10 mouse cellular contexts compared by ENCODE assay signal in the genomic region with DNA sequence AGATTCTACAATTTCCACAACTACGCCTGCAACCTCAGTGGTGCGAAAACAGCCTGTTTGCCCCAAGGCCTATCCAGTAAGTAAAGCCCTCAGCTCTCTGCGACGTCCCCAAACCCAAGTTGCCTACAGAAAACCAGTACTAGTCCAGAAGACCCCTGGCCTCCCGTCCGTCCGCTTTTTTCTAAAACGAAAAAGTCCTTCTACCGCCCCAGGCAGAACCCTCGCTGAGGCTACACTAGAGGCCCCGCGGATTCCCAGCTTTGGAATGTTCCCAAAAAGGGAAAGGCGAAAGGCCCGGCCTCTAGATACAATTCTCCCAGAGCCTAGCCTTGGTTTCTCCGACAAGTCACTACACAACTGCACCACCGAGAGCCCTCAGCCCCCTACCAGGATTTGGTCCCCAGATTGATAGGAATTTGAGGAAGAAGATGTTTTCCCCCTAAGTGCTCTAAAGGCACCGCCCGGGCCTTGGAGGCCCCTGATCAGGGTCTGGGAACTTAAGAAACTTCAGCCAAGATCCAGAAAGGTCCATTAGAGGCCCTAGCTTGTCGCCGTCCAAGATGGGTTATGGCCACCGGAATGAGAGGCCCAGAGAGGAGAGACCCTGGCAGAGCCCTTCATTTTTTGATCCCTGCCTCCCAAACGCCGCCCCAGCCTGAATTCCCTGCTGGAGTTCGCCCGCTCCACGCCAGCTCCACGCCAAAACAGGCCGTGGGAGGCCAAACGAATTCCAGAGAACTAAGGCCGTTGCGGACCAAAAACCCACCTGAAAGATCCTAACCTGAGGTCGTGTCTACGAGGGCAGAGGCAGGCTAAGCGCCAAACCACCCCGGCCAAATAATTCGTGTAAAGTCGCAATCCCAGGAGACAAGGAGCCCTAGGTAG. TPM values are rescaled to one million over a fixed set of nuclear protein-coding genes. Genes with fewer than 3 reads are reported as not detected.
DNase-seq lines count a peak whose midpoint lies in the region; ATAC-seq and TF ChIP-seq lines count a peak whose summit lies in the region.
"Had no signal": no experiment of that assay in that cellular context is flagged by ENCODE, and none has a peak within 500 bp of the region (broad histone marks: within the 10 kb centered on the region; RNA-seq: fewer than 3 reads in every experiment).

No protein-coding gene starts in this region.

- WGBS in kidney, embryonic 16.5 days, result 1% methylated on average over 37 of the region's 37 CpGs
- 1% methylated on average over 37 of the region's 37 CpGs for WGBS in embryonic facial prominence, embryonic 11.5 days
- 2% methylated on average over 37 of the region's 37 CpGs for WGBS in hindbrain, postnatal 0 days
- WGBS in neural tube, embryonic 13.5 days, result under 1% methylated on average over 37 of the region's 37 CpGs

- no peak overlapping the region for H3K27ac ChIP-seq in kidney, embryonic 16.5 days (ENCODE audit: low read length)
- no peak overlapping the region for H3K27ac ChIP-seq in embryonic facial prominence, embryonic 11.5 days (replicated peaks; ENCODE audit: low read depth, low read length)
- no peak overlapping the region for H3K27ac ChIP-seq in hindbrain, postnatal 0 days
- H3K27ac ChIP-seq in neural tube, embryonic 13.5 days (replicated peaks), result no peak overlapping the region

- peaks cover 19% of the 10 kb centered on the region for H3K4me1 ChIP-seq in kidney, embryonic 16.5 days (ENCODE audit: insufficient read depth, low read length)
- peaks cover 5% of the 10 kb centered on the region; the same call in 1 of the 2 replicates for H3K4me1 ChIP-seq in embryonic facial prominence, embryonic 11.5 days (ENCODE audit: control insufficient read depth, insufficient read depth, low read length)
- H3K4me1 ChIP-seq in hindbrain, postnatal 0 days (ENCODE audit: insufficient read depth, low read length), result no peaks in the 10 kb centered on the region
- peaks cover 26% of the 10 kb centered on the region for H3K4me1 ChIP-seq in neural tube, embryonic 13.5 days (replicated peaks)

- DNase-seq in kidney, adult 9 months, result peak; percentile 29
- peak; percentile 34 for DNase-seq in R1 (ENCODE audit: low read depth, low spot score)
- peak; percentile 54 for DNase-seq in embryonic facial prominence, embryonic 11.5 days (ENCODE audit: low spot score)
- DNase-seq in hindbrain, postnatal 0 days (ENCODE audit: low spot score), result peak; percentile 23

- peaks cover 100% of the 10 kb centered on the region for H3K27me3 ChIP-seq in kidney, embryonic 16.5 days (ENCODE audit: insufficient read depth, low read length)
- H3K27me3 ChIP-seq in embryonic facial prominence, embryonic 11.5 days (ENCODE audit: control insufficient read depth, insufficient read depth, low read length), result peaks cover 91% of the 10 kb centered on the region
- peaks cover 77% of the 10 kb centered on the region for H3K27me3 ChIP-seq in hindbrain, postnatal 0 days (ENCODE audit: insufficient read depth, low read length)
- H3K27me3 ChIP-seq in neural tube, embryonic 13.5 days, result peaks cover 100% of the 10 kb centered on the region

- H3K9ac ChIP-seq in kidney, embryonic 16.5 days (replicated peaks; ENCODE audit: low read length), result no peak overlapping the region
- peak overlapping the region; percentile 28; the same call in 1 of the 2 replicates for H3K9ac ChIP-seq in embryonic facial prominence, embryonic 11.5 days (replicated peaks; ENCODE audit: low read length)
- H3K9ac ChIP-seq in hindbrain, postnatal 0 days (replicated peaks; ENCODE audit: low read length), result no peak overlapping the region
- H3K9ac ChIP-seq in neural tube, embryonic 13.5 days, result no peak overlapping the region

- no peak for ATAC-seq in kidney, embryonic 16.5 days (ENCODE audit: low FRiP score, low TSS enrichment)
- no peak for ATAC-seq in embryonic facial prominence, embryonic 11.5 days (replicated peaks; ENCODE audit: insufficient number of reproducible peaks, low FRiP score, low TSS enrichment, low read depth)
- ATAC-seq in hindbrain, postnatal 0 days, result no peak
- no peak for ATAC-seq in neural tube, embryonic 13.5 days (ENCODE audit: low read depth)
- no peak for ATAC-seq in activated CD4-positive, CD25-positive, alpha-beta regulatory T cell, adult 4 months
- no peak for ATAC-seq in inflammation-experienced regulatory T-cells, adult 6 months

- H3K9me3 ChIP-seq in kidney, embryonic 16.5 days (ENCODE audit: low read length), result no peaks in the 10 kb centered on the region
- H3K9me3 ChIP-seq in embryonic facial prominence, embryonic 11.5 days (replicated peaks; ENCODE audit: control insufficient read depth, low read length), result no peaks in the 10 kb centered on the region
- no peaks in the 10 kb centered on the region for H3K9me3 ChIP-seq in hindbrain, postnatal 0 days (ENCODE audit: low read length)
- H3K9me3 ChIP-seq in neural tube, embryonic 13.5 days, result no peaks in the 10 kb centered on the region

- H3K4me2 ChIP-seq in kidney, embryonic 16.5 days (replicated peaks; ENCODE audit: low read depth, low read length), result no peak overlapping the region
- H3K4me2 ChIP-seq in embryonic facial prominence, embryonic 11.5 days (ENCODE audit: low read depth, low read length), result peak overlapping the region; percentile 78
- H3K4me2 ChIP-seq in hindbrain, postnatal 0 days (ENCODE audit: low read depth, low read length), result no peak overlapping the region; the same call in 1 of the 2 replicates
- H3K4me2 ChIP-seq in neural tube, embryonic 13.5 days, result 0 out of 2 replicates have a peak overlapping the region, but pooled peaks have one; percentile 46

- no peak overlapping the region for H3K4me3 ChIP-seq in kidney, embryonic 16.5 days (ENCODE audit: low read length)
- H3K4me3 ChIP-seq in embryonic facial prominence, embryonic 11.5 days (ENCODE audit: low read depth, low read length), result peak overlapping the region; percentile 34
- peak overlapping the region; percentile 25 for H3K4me3 ChIP-seq in hindbrain, postnatal 0 days (ENCODE audit: low read length)
- peak overlapping the region; percentile 24; the same call in 1 of the 2 replicates for H3K4me3 ChIP-seq in neural tube, embryonic 13.5 days

- TF ChIP-seq CTCF in hindbrain, postnatal 0 days (IDR thresholded peaks at IDR 0.05; ENCODE audit: low read depth), result no peak

- H3K36me3 ChIP-seq in kidney, embryonic 16.5 days (ENCODE audit: insufficient read depth, low read length), result no peaks in the 10 kb centered on the region
- H3K36me3 ChIP-seq in embryonic facial prominence, embryonic 11.5 days (replicated peaks; ENCODE audit: control insufficient read depth, insufficient read depth, low read depth, low read length), result no peaks in the 10 kb centered on the region
- H3K36me3 ChIP-seq in hindbrain, postnatal 0 days (ENCODE audit: insufficient read depth, low read length), result no peaks in the 10 kb centered on the region
- H3K36me3 ChIP-seq in neural tube, embryonic 13.5 days, result no peaks in the 10 kb centered on the region

RNA-seq across cellular contexts. Expression of a gene that starts 1.2 kb away (rescaled TPM):
- polyA plus RNA-seq in kidney, embryonic 16.5 days (2015; fragmentation: Nextera tagmentation; extraction: Ambion mirVana), result not detected in 2 replicates
- 1.0 and 1.4 TPM in 2 replicates for polyA plus RNA-seq in embryonic facial prominence, embryonic 11.5 days (2014; fragmentation: Nextera tagmentation; extraction: Ambion mirVana)
- total RNA-seq in hindbrain, postnatal 0 days (2014; rRNA removed), result 3.3 and 4.5 TPM in 2 replicates
- polyA plus RNA-seq in hindbrain, postnatal 0 days (2015; fragmentation: Nextera tagmentation; extraction: Ambion mirVana), result 3.9 and 4.3 TPM in 2 replicates
- polyA plus RNA-seq in neural tube, embryonic 13.5 days (2015; fragmentation: Nextera tagmentation; extraction: Ambion mirVana), result 1.6 and 2.0 TPM in 2 replicates
- not detected for polyA plus RNA-seq in activated CD4-positive, CD25-positive, alpha-beta regulatory T cell, adult 4 months (2017; shearing (Covaris generic))
- polyA plus RNA-seq in inflammation-experienced regulatory T-cells, adult 6 months (2017; shearing (Covaris generic)), result not detected
- polyA plus RNA-seq: liver, embryonic 16.5 days; stomach, embryonic 14.5 days had no signal

RNA-seq across cellular contexts. Expression of a gene that starts 48.1 kb away (rescaled TPM):
- 0.10 TPM in 1 of 2 replicates, not detected in the other for polyA plus RNA-seq in kidney, embryonic 16.5 days (2015; fragmentation: Nextera tagmentation; extraction: Ambion mirVana)
- not detected in 2 replicates for polyA plus RNA-seq in embryonic facial prominence, embryonic 11.5 days (2014; fragmentation: Nextera tagmentation; extraction: Ambion mirVana)
- total RNA-seq in hindbrain, postnatal 0 days (2014; rRNA removed), result 0.16 and 0.18 TPM in 2 replicates
- 0.49 and 0.58 TPM in 2 replicates for polyA plus RNA-seq in hindbrain, postnatal 0 days (2015; fragmentation: Nextera tagmentation; extraction: Ambion mirVana)
- 1.2 and 4.1 TPM in 2 replicates for polyA plus RNA-seq in neural tube, embryonic 13.5 days (2015; fragmentation: Nextera tagmentation; extraction: Ambion mirVana)
- polyA plus RNA-seq in activated CD4-positive, CD25-positive, alpha-beta regulatory T cell, adult 4 months (2017; shearing (Covaris generic)), result not detected
- not detected for polyA plus RNA-seq in inflammation-experienced regulatory T-cells, adult 6 months (2017; shearing (Covaris generic))
- polyA plus RNA-seq: liver, embryonic 16.5 days; stomach, embryonic 14.5 days had no signal

RNA-seq across cellular contexts. Expression of a gene that starts 54.3 kb away (rescaled TPM):
- 0.07 TPM in 1 of 2 replicates, not detected in the other for polyA plus RNA-seq in kidney, embryonic 16.5 days (2015; fragmentation: Nextera tagmentation; extraction: Ambion mirVana)
- polyA plus RNA-seq in embryonic facial prominence, embryonic 11.5 days (2014; fragmentation: Nextera tagmentation; extraction: Ambion mirVana), result not detected in 2 replicates
- total RNA-seq in hindbrain, postnatal 0 days (2014; rRNA removed), result 0.14 TPM in 1 of 2 replicates, not detected in the other
- 0.10 and 0.29 TPM in 2 replicates for polyA plus RNA-seq in hindbrain, postnatal 0 days (2015; fragmentation: Nextera tagmentation; extraction: Ambion mirVana)
- 0.30 and 0.42 TPM in 2 replicates for polyA plus RNA-seq in neural tube, embryonic 13.5 days (2015; fragmentation: Nextera tagmentation; extraction: Ambion mirVana)
- polyA plus RNA-seq in activated CD4-positive, CD25-positive, alpha-beta regulatory T cell, adult 4 months (2017; shearing (Covaris generic)), result not detected
- not detected for polyA plus RNA-seq in inflammation-experienced regulatory T-cells, adult 6 months (2017; shearing (Covaris generic))
- polyA plus RNA-seq: liver, embryonic 16.5 days; stomach, embryonic 14.5 days had no signal

Comparison
In these comparisons a context has a peak if more than half of its experiments do, and no peak if none do; other contexts are left out.
1. H3K4me2 ChIP-seq: peak in embryonic facial prominence, embryonic 11.5 days (single experiment) and neural tube, embryonic 13.5 days (single experiment); none in kidney, embryonic 16.5 days (single experiment) and hindbrain, postnatal 0 days (single experiment).
2. Peak in every context shown above with its lines, with median percentiles within 50 percentile points of each other: DNase-seq.